Mouse (Mus musculus) testis, adult 2 months (tissue): ENCODE results near the gene Hist1h4j. TPM values are rescaled to one million over a fixed set of nuclear protein-coding genes. Genes with fewer than 3 reads are reported as not detected.
"Not testable (repeated sequence)": the region's sequence is repeated elsewhere in the genome, so short reads cannot be mapped to it uniquely, and the experiment has no call there.

Source experiments
- H3K27ac ChIP-seq: fragments of 200-500 bp; 2 replicates; pipeline ENCODE4 v1.5.1; 2012; ENCODE audit warnings: low read depth, low read length; ENCODE audit not compliant: control insufficient read depth, insufficient read depth
- H3K27me3 ChIP-seq: fragments of 200-500 bp; 2 replicates; pipeline ENCODE4 v1.6.1; 2012; ENCODE audit warnings: mild to moderate bottlenecking, low read length, moderate library complexity; ENCODE audit not compliant: control insufficient read depth, insufficient read depth
- H3K36me3 ChIP-seq: fragments of 200-500 bp; 2 replicates; pipeline ENCODE4 v1.6.1; 2012; ENCODE audit warnings: mild to moderate bottlenecking, low read length; ENCODE audit not compliant: control insufficient read depth, insufficient read depth
- H3K4me1 ChIP-seq: fragments of 200-500 bp; 2 replicates; pipeline ENCODE4 v1.6.1; 2012; ENCODE audit warnings: low read length; ENCODE audit not compliant: control insufficient read depth, insufficient read depth
- H3K4me3 ChIP-seq: fragments of 200-500 bp; 2 replicates; pipeline ENCODE4 v1.5.1; 2012; ENCODE audit warnings: low read depth, mild to moderate bottlenecking, low read length, moderate library complexity, mixed read lengths; ENCODE audit not compliant: control insufficient read depth
- CTCF ChIP-seq: fragments of 200-500 bp; IDR thresholded peaks from 2 replicates; pipeline ENCODE4 v1.5.1; 2012; ENCODE audit warnings: low read depth, mild to moderate bottlenecking, inconsistent platforms, low read length, moderate library complexity; ENCODE audit not compliant: control insufficient read depth, insufficient read depth, insufficient replicate concordance
- POLR2A ChIP-seq: fragments of 200-500 bp; IDR thresholded peaks from 2 replicates; pipeline ENCODE4 v1.6.1; 2012; ENCODE audit warnings: low read depth, mild to moderate bottlenecking, inconsistent platforms, low read length, moderate library complexity; ENCODE audit not compliant: control insufficient read depth
- polyA plus RNA-seq: library from polyadenylated mRNA; depleted of rRNA; stranded (reverse); fragments of >200 nt; gene quantifications from 2 replicates; pipeline ENCODE4 v1.2.3, GENCODE M21; 2012

Hist1h4j gene
- polyA plus RNA-seq, 1 experiment, result 6.1 TPM

GRCm38 (mm10) chr13:21721757-21722372 lies 13.0 kb upstream of the Hist1h4j start, which contains the start of gene Hist1h2bm:
Gene Hist1h2bm (plus strand): TSS chr13:21722044.
- TF ChIP-seq POLR2A, result peak; percentile 59; the same call in 1 of the 2 replicates
- Histone ChIP-seq H3K27ac (peak within 1 kb of the TSS; percentile 69), H3K4me3 (peak within 1 kb of the TSS; percentile 39)
- H3K36me3 ChIP-seq, H3K27me3 ChIP-seq, H3K4me1 ChIP-seq: not testable (repeated sequence)

GRCm38 (mm10) chr13:21722373-21722925 lies 12.4 kb upstream of the Hist1h4j start:
- H3K36me3 ChIP-seq, result no peaks in the 10 kb centered on the region
- TF ChIP-seq POLR2A (no peak), CTCF (no peak)
- H3K27me3 ChIP-seq, result no peaks in the 10 kb centered on the region
- H3K4me1 ChIP-seq, result peaks cover 4% of the 10 kb centered on the region; the same call in 1 of the 2 replicates
- H3K27ac ChIP-seq, result peak overlapping the region; percentile 63
- H3K4me3 ChIP-seq, result no peak overlapping the region

DNA sequence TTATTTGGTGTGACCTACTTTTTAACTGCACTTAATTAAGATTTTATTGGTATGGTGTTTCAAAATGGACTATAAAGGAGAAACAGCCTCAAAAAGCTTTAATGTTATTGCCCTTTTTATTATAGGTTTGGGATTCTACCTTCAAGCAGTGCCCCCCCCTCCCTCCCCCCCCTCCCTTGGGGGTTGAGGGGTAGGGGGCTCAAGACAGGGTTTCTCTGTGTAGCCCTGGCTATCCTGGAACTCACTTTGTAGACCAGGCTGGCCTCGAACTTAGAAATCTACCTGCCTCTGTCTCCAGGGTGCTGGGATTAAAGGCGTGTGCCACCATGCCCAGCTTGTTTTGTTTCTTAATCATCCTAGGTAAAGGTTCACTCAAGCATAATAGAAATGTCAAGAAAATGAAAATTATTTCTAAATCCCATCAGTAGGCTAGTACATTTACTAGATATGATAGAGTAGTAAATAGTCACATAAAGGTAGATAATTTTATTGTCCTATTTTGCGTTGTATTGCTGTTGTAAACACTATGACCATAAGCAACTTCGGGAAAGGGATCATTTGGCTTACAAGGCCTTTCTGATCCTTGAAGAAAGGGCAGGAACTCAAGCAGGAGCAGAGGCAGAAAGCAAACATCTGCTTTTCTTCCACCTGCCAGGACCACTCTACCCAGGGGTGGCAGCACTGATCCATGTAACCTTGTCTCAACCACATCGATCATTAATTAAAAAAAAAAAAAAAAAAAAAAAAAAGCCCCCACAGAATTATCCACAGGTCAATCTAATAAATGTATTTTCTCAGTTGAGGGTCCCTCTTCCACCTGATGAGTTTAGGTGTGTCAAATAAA lies 11.6 kb upstream of the Hist1h4j start:
- Histone ChIP-seq H3K36me3 (no peaks in the 10 kb centered on the region), H3K4me1 (peaks cover 2% of the 10 kb centered on the region; the same call in 1 of the 2 replicates), H3K27me3 (no peaks in the 10 kb centered on the region), H3K27ac (no peak overlapping the region), H3K4me3 (no peak overlapping the region)
- TF ChIP-seq POLR2A, result no peak

GRCm38 (mm10) chr13:21727948-21728572 lies 6.8 kb upstream of the Hist1h4j start:
- Histone ChIP-seq H3K27ac (no peak overlapping the region), H3K27me3 (no peaks in the 10 kb centered on the region), H3K4me1 (no peaks in the 10 kb centered on the region), H3K4me3 (no peak overlapping the region), H3K36me3 (no peaks in the 10 kb centered on the region)
- TF ChIP-seq CTCF (no peak), POLR2A (no peak)

DNA sequence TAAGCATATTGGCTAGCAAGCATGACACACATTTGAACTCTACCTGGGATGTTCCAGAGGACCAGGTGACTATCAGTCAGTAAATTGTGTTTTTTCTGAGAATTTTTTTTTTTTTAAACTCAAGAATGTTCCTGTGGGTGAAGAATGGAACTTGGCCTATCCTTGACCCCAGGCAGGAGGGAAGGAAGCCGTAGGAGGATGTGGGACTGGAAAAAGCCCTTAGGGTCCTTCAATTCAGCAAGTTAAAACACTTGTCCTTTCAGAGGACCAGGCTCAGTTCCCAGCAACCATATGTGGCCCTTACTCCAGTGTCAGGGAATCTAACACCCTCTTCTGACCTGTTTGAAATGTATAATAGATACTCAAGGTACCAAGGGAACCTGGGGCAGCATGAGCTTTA lies 5.3 kb upstream of the Hist1h4j start:
- no peak overlapping the region for H3K4me3 ChIP-seq
- H3K27ac ChIP-seq, result no peak overlapping the region
- TF ChIP-seq POLR2A, result no peak
- TF ChIP-seq CTCF, result no peak
- H3K27me3 ChIP-seq, result no peaks in the 10 kb centered on the region
- H3K4me1 ChIP-seq, result peaks cover 2% of the 10 kb centered on the region; the same call in 1 of the 2 replicates
- H3K36me3 ChIP-seq, result no peaks in the 10 kb centered on the region

GRCm38 (mm10) chr13:21733466-21733865 lies 1.4 kb upstream of the Hist1h4j start:
- no peaks in the 10 kb centered on the region for H3K36me3 ChIP-seq
- H3K27me3 ChIP-seq, result no peaks in the 10 kb centered on the region
- no peak overlapping the region for H3K27ac ChIP-seq
- H3K4me3 ChIP-seq, result no peak overlapping the region
- TF ChIP-seq CTCF (no peak), POLR2A (no peak)
- peaks cover 4% of the 10 kb centered on the region for H3K4me1 ChIP-seq
